Mouse (Mus musculus) liver, embryonic 18 days (tissue): ENCODE data around the gene Fam107a. TPM values are rescaled to one million over a fixed set of nuclear protein-coding genes. Genes with fewer than 3 reads are reported as not detected.

ENCODE experiments used
- polyA plus RNA-seq: library from polyadenylated mRNA; depleted of rRNA; stranded (reverse); fragments of >200 nt; gene quantifications from 2 replicates; pipeline ENCODE4 v1.2.3, GENCODE M21; 2012; rRNA removed

The Fam107a gene
- 0.05 and 0.09 TPM in 2 replicates for polyA plus RNA-seq

GRCm38 (mm10) chr14:8317194-8318097, at the start of gene Fam107a:
Gene Fam107a (minus strand): TSS chr14:8318023.

GRCm38 (mm10) chr14:8259166-8259565, 58.7 kb downstream of the Fam107a start, which contains the start of gene Acox2:
Gene Acox2 (minus strand): TSS chr14:8259353.

Other genes with a start within 250 kb of the Fam107a start
- gene Rpp14, start 237.7 kb downstream of the Fam107a start, polyA plus RNA-seq, result 7.0 and 7.6 TPM in 2 replicates
- gene Pxk, start 219.8 kb downstream of the Fam107a start, polyA plus RNA-seq, result 14.9 and 16.8 TPM in 2 replicates
- 91.1 and 93.2 TPM in 2 replicates for gene Pdhb, start 145.0 kb downstream of the Fam107a start, polyA plus RNA-seq
- 4.5 and 5.0 TPM in 2 replicates for gene Kctd6, start 103.9 kb downstream of the Fam107a start, polyA plus RNA-seq
- 103 and 112 TPM in 2 replicates for gene Acox2, start 58.7 kb downstream of the Fam107a start, polyA plus RNA-seq
- 0.02 TPM in 1 of 2 replicates, not detected in the other for gene Oit1, start 60.7 kb upstream of the Fam107a start, polyA plus RNA-seq